Mouse (Mus musculus): ENCODE results near the gene 4930442H23Rik.
"Not testable (repeated sequence)": the region's sequence is repeated elsewhere in the genome, so short reads cannot be mapped to it uniquely, and the experiment has no call there.

- not testable (repeated sequence) for TF ChIP-seq POLR2A (IDR thresholded peaks at IDR 0.05; ENCODE audit: borderline replicate concordance, insufficient read depth, low read length); CTCF (IDR thresholded peaks at IDR 0.05; ENCODE audit: borderline replicate concordance, insufficient read depth, low read depth, low read length)
Measured at GRCm38 (mm10) chr10:81169411-81169900, 14.2 kb downstream of the 4930442H23Rik start.

Data from cerebellum, adult 2 months (tissue).